Mouse (Mus musculus) brown adipose tissue, adult 24 weeks (tissue): ENCODE results near the gene Pigk. TPM values are rescaled to one million over a fixed set of nuclear protein-coding genes. Genes with fewer than 3 reads are reported as not detected.
A peak's percentile ranks its signal among the peaks of the same experiment; 100 is the strongest.

ENCODE experiments used
- H3K27ac ChIP-seq: fragments of 200-500 bp; replicated peaks from 2 replicates; pipeline ENCODE4 v1.5.1; 2012; ENCODE audit warnings: low read depth, mild to moderate bottlenecking, low read length
- H3K4me1 ChIP-seq: fragments of 200-500 bp; 2 replicates; pipeline ENCODE4 v1.6.1; 2012; ENCODE audit warnings: low read length, mixed read lengths; ENCODE audit not compliant: control insufficient read depth, insufficient read depth, insufficient read length
- H3K4me3 ChIP-seq: fragments of 200-500 bp; 2 replicates; pipeline ENCODE4 v1.5.1; 2012; ENCODE audit warnings: low read depth, mild to moderate bottlenecking, low read length, moderate library complexity; ENCODE audit not compliant: insufficient read depth
- polyA plus RNA-seq: library from polyadenylated mRNA; stranded (reverse); fragments of >200 nt; gene quantifications from 2 replicates; pipeline ENCODE4 v1.2.4, GENCODE M21; 2012; ENCODE audit not compliant: missing spikeins, insufficient read depth, insufficient read length

The Pigk gene
- polyA plus RNA-seq, 1 experiment: 30.3 TPM

GRCm38 (mm10) chr3:152958358-152959150 is 244.7 kb downstream of the Pigk start:
- Histone ChIP-seq H3K27ac (peak overlapping the region; percentile 57), H3K4me1 (no peaks in the 10 kb centered on the region), H3K4me3 (no peak overlapping the region)

- Histone ChIP-seq H3K4me1 (no peaks in the 10 kb centered on the region), H3K27ac (peak overlapping the region; percentile 26; the same call in 1 of the 2 replicates), H3K4me3 (no peak overlapping the region)
Measured at GRCm38 (mm10) chr3:152961855-152962376, 248.0 kb downstream of the Pigk start.

GRCm38 (mm10) chr3:152969774-152970347 is 256.0 kb downstream of the Pigk start:
- H3K4me1 ChIP-seq: 0 out of 2 replicates have a peak, but pooled peaks cover 2% of the 10 kb centered on the region
- no peak overlapping the region for H3K4me3 ChIP-seq
- H3K27ac ChIP-seq: no peak overlapping the region

- H3K4me1 ChIP-seq: 0 out of 2 replicates have a peak, but pooled peaks cover 2% of the 10 kb centered on the region
- H3K27ac ChIP-seq: no peak overlapping the region
Measured at GRCm38 (mm10) chr3:152971373-152971772, 257.5 kb downstream of the Pigk start.

GRCm38 (mm10) chr3:152979481-152980092 is 265.7 kb downstream of the Pigk start:
- Histone ChIP-seq H3K4me1 (no peaks in the 10 kb centered on the region), H3K4me3 (no peak overlapping the region), H3K27ac (no peak overlapping the region)

More at GRCm38 (mm10) chr3:152971373-152971772, 257.5 kb downstream of the Pigk start:
- H3K4me3 ChIP-seq: no peak overlapping the region

GRCm38 (mm10) chr3:152980431-152980830 is 266.5 kb downstream of the Pigk start:
- Histone ChIP-seq H3K4me1 (no peaks in the 10 kb centered on the region), H3K27ac (no peak overlapping the region), H3K4me3 (peak overlapping the region; percentile 33)

- no peaks in the 10 kb centered on the region for H3K4me1 ChIP-seq
- no peak overlapping the region for H3K27ac ChIP-seq
- H3K4me3 ChIP-seq: peak overlapping the region; percentile 33
Measured at GRCm38 (mm10) chr3:152980978-152981974, 267.4 kb downstream of the Pigk start.

GRCm38 (mm10) chr3:152981988-152982387 is 268.1 kb downstream of the Pigk start, which contains the start of gene St6galnac5:
St6galnac5 (minus strand) TSS chr3:152982246.
- no peak within 1 kb of the TSS for H3K27ac ChIP-seq
- H3K4me1 ChIP-seq: no peaks in the 10 kb centered on the region
- peak within 1 kb of the TSS; percentile 33 for H3K4me3 ChIP-seq

GRCm38 (mm10) chr3:152990787-152991186 is 276.9 kb downstream of the Pigk start:
- H3K27ac ChIP-seq: no peak overlapping the region
- no peak overlapping the region for H3K4me3 ChIP-seq
- H3K4me1 ChIP-seq: no peaks in the 10 kb centered on the region

GRCm38 (mm10) chr3:152993608-152994007 is 279.7 kb downstream of the Pigk start:
- Histone ChIP-seq H3K4me1 (no peaks in the 10 kb centered on the region), H3K4me3 (no peak overlapping the region), H3K27ac (no peak overlapping the region)

GRCm38 (mm10) chr3:152998106-152998505 is 284.2 kb downstream of the Pigk start:
- Histone ChIP-seq H3K27ac (no peak overlapping the region), H3K4me1 (no peaks in the 10 kb centered on the region), H3K4me3 (no peak overlapping the region)

- Histone ChIP-seq H3K4me3 (no peak overlapping the region), H3K4me1 (no peaks in the 10 kb centered on the region), H3K27ac (no peak overlapping the region)
Measured at GRCm38 (mm10) chr3:152998901-152999300, 285.0 kb downstream of the Pigk start.

- Histone ChIP-seq H3K4me1 (no peaks in the 10 kb centered on the region), H3K27ac (no peak overlapping the region), H3K4me3 (no peak overlapping the region)
Measured at GRCm38 (mm10) chr3:153006893-153007292, 293.0 kb downstream of the Pigk start.

GRCm38 (mm10) chr3:153016355-153016754 is 302.5 kb downstream of the Pigk start:
- no peaks in the 10 kb centered on the region for H3K4me1 ChIP-seq
- no peak overlapping the region for H3K27ac ChIP-seq
- H3K4me3 ChIP-seq: no peak overlapping the region
